Mouse (Mus musculus): ENCODE measurements around the gene B3glct. TPM values are rescaled to one million over a fixed set of nuclear protein-coding genes. Genes with fewer than 3 reads are reported as not detected.

Gene B3glct
- total RNA-seq, 1 experiment from 2014 or later: 1.9 TPM

Other genes starting within 250 kb of the B3glct start
- gene Tex26, start 238.6 kb upstream of the B3glct start, total RNA-seq (2017): not detected in 3 replicates
- gene Wdr95, start 149.6 kb upstream of the B3glct start, total RNA-seq (2017): 4.4 to 5.9 TPM (median 4.7 TPM) in 3 replicates
- gene Hsph1, start 41.9 kb upstream of the B3glct start, total RNA-seq (2017): 27.5 to 77.0 TPM (median 49.1 TPM) in 3 replicates

All from monocyte, adult 5-6 weeks (primary cell).